Mouse (Mus musculus) urinary bladder, postnatal 4 days (tissue): ENCODE results near the gene Prss48.

Experiments
- DNase-seq, 2 experiments: peaks; one replicate each; pipeline ENCODE4 v3.0.0; 2021 to 2022; ENCODE audit warnings: low spot score in 2 of 2

Prss48 gene

DNA sequence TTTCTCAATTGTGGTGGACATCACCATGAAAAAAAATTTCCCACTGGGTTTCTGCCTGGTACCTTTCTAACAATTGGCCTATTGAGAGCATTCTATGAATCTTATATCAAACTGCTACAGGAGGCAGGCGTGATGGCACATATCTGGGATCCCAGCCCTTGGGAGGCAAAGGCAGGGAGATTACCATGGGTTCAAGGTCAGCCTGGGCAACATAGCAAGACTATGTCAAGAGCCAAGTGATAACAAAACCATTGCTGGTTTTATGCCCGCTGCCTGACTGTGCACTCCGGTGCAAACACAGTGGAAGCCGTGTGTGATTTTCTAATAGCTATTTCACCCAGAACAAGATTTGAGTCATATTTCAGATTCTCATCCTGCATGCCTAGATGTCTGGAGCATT is 51.4 kb downstream of the Prss48 start:
- no peak for DNase-seq
